Mouse (Mus musculus) kidney, embryonic 14.5 days (tissue): ENCODE measurements around the gene Gbp3. TPM values are rescaled to one million over a fixed set of nuclear protein-coding genes. Genes with fewer than 3 reads are reported as not detected.
"Not testable (repeated sequence)": the region's sequence is repeated elsewhere in the genome, so short reads cannot be mapped to it uniquely, and the experiment has no call there.

Experiments
- ATAC-seq: fragments of 200-750 bp; cut with Nextera tagmentation; 2 replicates; pipeline ENCODE4 v1.8.0; 2017; ENCODE audit warnings: moderate number of reproducible peaks, mild to moderate bottlenecking, moderate TSS enrichment, moderate library complexity; ENCODE audit not compliant: low FRiP score, low TSS enrichment
- H3K27ac ChIP-seq: fragments of 300-500 bp; sonication (generic); 2 replicates; pipeline ENCODE4 v1.5.1; 2014; ENCODE audit warnings: low read depth, mild to moderate bottlenecking, low read length, moderate library complexity, mixed read lengths
- H3K27me3 ChIP-seq: fragments of 300-500 bp; sonication (generic); 2 replicates; pipeline ENCODE4 v1.6.1; 2014; ENCODE audit warnings: mild to moderate bottlenecking, low read length; ENCODE audit not compliant: control insufficient read depth, insufficient read depth
- H3K36me3 ChIP-seq: fragments of 300-500 bp; sonication (generic); 2 replicates; pipeline ENCODE4 v1.6.1; 2014; ENCODE audit warnings: low read length, mixed read lengths; ENCODE audit not compliant: control insufficient read depth, insufficient read depth
- H3K4me1 ChIP-seq: fragments of 300-500 bp; sonication (generic); 2 replicates; pipeline ENCODE4 v1.6.1; 2014; ENCODE audit warnings: low read length, mixed read lengths; ENCODE audit not compliant: control insufficient read depth, insufficient read depth
- H3K4me2 ChIP-seq: fragments of 300-500 bp; sonication (generic); replicated peaks from 2 replicates; pipeline ENCODE4 v1.6.1; 2014; ENCODE audit warnings: low read depth, mild to moderate bottlenecking, low read length
- H3K4me3 ChIP-seq: fragments of 300-500 bp; sonication (generic); 2 replicates; pipeline ENCODE4 v1.5.1; 2014; ENCODE audit warnings: mild to moderate bottlenecking, low read length
- H3K9ac ChIP-seq: fragments of 300-500 bp; sonication (generic); 2 replicates; pipeline ENCODE4 v1.6.1; 2014; ENCODE audit warnings: low read depth, mild to moderate bottlenecking, low read length, moderate library complexity
- H3K9me3 ChIP-seq: fragments of 300-500 bp; sonication (generic); 2 replicates; pipeline ENCODE4 v1.6.1; 2016; ENCODE audit warnings: low read length; ENCODE audit not compliant: control insufficient read depth
- WGBS: fragments of 180-500 bp; shearing (Covaris S2); extraction: QIAGEN DNeasy Blood & Tissue Kit; methylation state at CpG from one replicate; pipeline ENCODE4 v1.1.7; 2014; 5-methylcytosine and 5-hydroxymethylcytosine counted together
- polyA plus RNA-seq: library from polyadenylated mRNA; unstranded; fragments of >200 nt; fragmentation: Nextera tagmentation; extraction: Ambion mirVana; gene quantifications from 2 replicates; pipeline ENCODE4 v1.2.1, GENCODE M21; 2014

Gbp3 gene
- polyA plus RNA-seq = 1.2 and 1.3 TPM in 2 replicates

- H3K36me3 ChIP-seq = no peaks in the 10 kb centered on the region
- H3K9ac ChIP-seq = 0 out of 2 replicates have a peak within 1 kb of the TSS, but pooled peaks have one; percentile 1
- H3K4me2 ChIP-seq = peak within 1 kb of the TSS; percentile 41
- H3K27me3 ChIP-seq = no peaks in the 10 kb centered on the region
- WGBS = 26% methylated on average over 3 of the region's 3 CpGs
- no peaks in the 10 kb centered on the region for H3K9me3 ChIP-seq
- no peaks in the 10 kb centered on the region for H3K4me1 ChIP-seq
- no peak for ATAC-seq
- peak within 1 kb of the TSS; percentile 28; the same call in 1 of the 2 replicates for H3K4me3 ChIP-seq
- H3K27ac ChIP-seq = no peak within 1 kb of the TSS
Measured at GRCm38 (mm10) chr3:142559632-142560228, at the start of gene Gbp3. TSS of gene Gbp3 (plus strand) at chr3:142560026.

- no peak for ATAC-seq
- H3K36me3 ChIP-seq = no peaks in the 10 kb centered on the region
- no peak overlapping the region for H3K9ac ChIP-seq
- WGBS = 92% methylated on average over 3 of the region's 3 CpGs
- no peak overlapping the region for H3K4me2 ChIP-seq
- H3K4me3 ChIP-seq = no peak overlapping the region
- no peaks in the 10 kb centered on the region for H3K4me1 ChIP-seq
- H3K9me3 ChIP-seq = no peaks in the 10 kb centered on the region
- no peak overlapping the region for H3K27ac ChIP-seq
- no peaks in the 10 kb centered on the region; the same call in 1 of the 2 replicates for H3K27me3 ChIP-seq
Measured at GRCm38 (mm10) chr3:142528116-142528515, 31.7 kb upstream of the Gbp3 start.

- H3K4me2 ChIP-seq = peak overlapping the region; percentile 96
- no peaks in the 10 kb centered on the region for H3K4me1 ChIP-seq
- H3K4me3 ChIP-seq = peak overlapping the region; percentile 62
- no peaks in the 10 kb centered on the region for H3K9me3 ChIP-seq
- no peak overlapping the region; the same call in 1 of the 2 replicates for H3K9ac ChIP-seq
- H3K27ac ChIP-seq = no peak overlapping the region
- peaks cover 3% of the 10 kb centered on the region; the same call in 1 of the 2 replicates for H3K27me3 ChIP-seq
- no peak for ATAC-seq
- H3K36me3 ChIP-seq = no peaks in the 10 kb centered on the region
- WGBS = 38% methylated on average over 2 of the region's 2 CpGs
Measured at GRCm38 (mm10) chr3:142529597-142529996, 30.2 kb upstream of the Gbp3 start.

- ATAC-seq = peak; percentile 94
- H3K27me3 ChIP-seq = peaks cover 3% of the 10 kb centered on the region; the same call in 1 of the 2 replicates
- H3K4me2 ChIP-seq = peak within 1 kb of the TSS; percentile 96
- H3K36me3 ChIP-seq = no peaks in the 10 kb centered on the region
- H3K27ac ChIP-seq = no peak within 1 kb of the TSS
- peak within 1 kb of the TSS; percentile 55 for H3K9ac ChIP-seq
- H3K4me1 ChIP-seq = no peaks in the 10 kb centered on the region
- under 1% methylated on average over 30 of the region's 30 CpGs for WGBS
- no peaks in the 10 kb centered on the region for H3K9me3 ChIP-seq
- peak within 1 kb of the TSS; percentile 62 for H3K4me3 ChIP-seq
Measured at GRCm38 (mm10) chr3:142530087-142530953, 29.5 kb upstream of the Gbp3 start, which contains the start of gene Gbp7. TSS of gene Gbp7 (plus strand) at chr3:142530342.

GRCm38 (mm10) chr3:142531595-142531994, 28.2 kb upstream of the Gbp3 start:
- no peaks in the 10 kb centered on the region for H3K4me1 ChIP-seq
- H3K9ac ChIP-seq = no peak overlapping the region
- H3K4me2 ChIP-seq = no peak overlapping the region
- no peak for ATAC-seq
- H3K27ac ChIP-seq = no peak overlapping the region
- WGBS = 94% methylated on average over 3 of the region's 3 CpGs
- no peak overlapping the region for H3K4me3 ChIP-seq
- H3K36me3 ChIP-seq = no peaks in the 10 kb centered on the region
- peaks cover 3% of the 10 kb centered on the region; the same call in 1 of the 2 replicates for H3K27me3 ChIP-seq
- no peaks in the 10 kb centered on the region for H3K9me3 ChIP-seq

GRCm38 (mm10) chr3:142533185-142533584, 26.6 kb upstream of the Gbp3 start:
- 92% methylated on average over 3 of the region's 3 CpGs for WGBS
- no peak overlapping the region for H3K9ac ChIP-seq

GRCm38 (mm10) chr3:142535667-142536066, 24.2 kb upstream of the Gbp3 start:
- Histone ChIP-seq H3K4me1 (no peaks in the 10 kb centered on the region), H3K9ac (no peak overlapping the region), H3K27me3 (peaks cover 3% of the 10 kb centered on the region; the same call in 1 of the 2 replicates), H3K36me3 (no peaks in the 10 kb centered on the region), H3K4me3 (no peak overlapping the region), H3K9me3 (no peaks in the 10 kb centered on the region), H3K4me2 (no peak overlapping the region), H3K27ac (no peak overlapping the region)
- no peak for ATAC-seq
- WGBS = 64% methylated on average over 1 of the region's 1 CpGs

More at GRCm38 (mm10) chr3:142533185-142533584, 26.6 kb upstream of the Gbp3 start:
- Histone ChIP-seq H3K4me3 (no peak overlapping the region), H3K27ac (no peak overlapping the region), H3K9me3 (no peaks in the 10 kb centered on the region), H3K36me3 (no peaks in the 10 kb centered on the region), H3K4me1 (no peaks in the 10 kb centered on the region), H3K4me2 (no peak overlapping the region), H3K27me3 (peaks cover 3% of the 10 kb centered on the region; the same call in 1 of the 2 replicates)
- no peak for ATAC-seq

- Histone ChIP-seq H3K36me3 (no peaks in the 10 kb centered on the region), H3K4me1 (no peaks in the 10 kb centered on the region), H3K4me2 (no peak overlapping the region), H3K9ac (no peak overlapping the region), H3K27me3 (no peaks in the 10 kb centered on the region), H3K27ac (no peak overlapping the region), H3K4me3 (no peak overlapping the region), H3K9me3 (no peaks in the 10 kb centered on the region)
- ATAC-seq = no peak
- 89% methylated on average over 6 of the region's 6 CpGs for WGBS
Measured at GRCm38 (mm10) chr3:142541391-142541790, 18.4 kb upstream of the Gbp3 start.

- 84% methylated on average over 12 of the region's 12 CpGs for WGBS
Measured at GRCm38 (mm10) chr3:142542776-142543175, 17.1 kb upstream of the Gbp3 start.

More at GRCm38 (mm10) chr3:142542776-142543175, 17.1 kb upstream of the Gbp3 start:
- not testable (repeated sequence) for H3K9me3 ChIP-seq, H3K4me3 ChIP-seq, H3K36me3 ChIP-seq, H3K27me3 ChIP-seq, H3K4me2 ChIP-seq, ATAC-seq, H3K9ac ChIP-seq, H3K4me1 ChIP-seq, H3K27ac ChIP-seq
